Mouse (Mus musculus) heart, embryonic 16.5 days (tissue): Measurements from ENCODE around the gene Ephb2. TPM values are rescaled to one million over a fixed set of nuclear protein-coding genes. Genes with fewer than 3 reads are reported as not detected.
A peak's percentile ranks its signal among the peaks of the same experiment; 100 is the strongest.

ENCODE experiments used
- ATAC-seq: fragments of 200-750 bp; cut with Nextera tagmentation; replicated peaks from 2 replicates; pipeline ENCODE4 v1.8.0; 2017; ENCODE audit warnings: moderate number of reproducible peaks; ENCODE audit not compliant: insufficient read depth, low FRiP score; ENCODE audit errors: extremely low read depth
- H3K27ac ChIP-seq: fragments of 300-500 bp; sonication (generic); 2 replicates; pipeline ENCODE4 v1.5.1; 2014; ENCODE audit warnings: mild to moderate bottlenecking, low read length, control low read depth, moderate library complexity
- H3K27me3 ChIP-seq: fragments of 300-500 bp; sonication (generic); 2 replicates; pipeline ENCODE4 v1.6.1; 2014; ENCODE audit warnings: low read length, mixed read lengths; ENCODE audit not compliant: control insufficient read depth, insufficient read depth
- H3K36me3 ChIP-seq: fragments of 300-500 bp; sonication (generic); 2 replicates; pipeline ENCODE4 v1.6.1; 2014; ENCODE audit not compliant: control insufficient read depth, insufficient read depth
- H3K4me1 ChIP-seq: fragments of 300-500 bp; sonication (generic); 2 replicates; pipeline ENCODE4 v1.6.1; 2014; ENCODE audit warnings: low read length, mixed read lengths; ENCODE audit not compliant: control insufficient read depth, insufficient read depth
- H3K4me2 ChIP-seq: fragments of 300-500 bp; sonication (generic); 2 replicates; pipeline ENCODE4 v1.6.1; 2014; ENCODE audit warnings: low read depth, mild to moderate bottlenecking, control low read depth, low read length
- H3K4me3 ChIP-seq: fragments of 300-500 bp; sonication (generic); 2 replicates; pipeline ENCODE4 v1.5.1; 2014; ENCODE audit warnings: mild to moderate bottlenecking, control low read depth, low read length
- H3K9ac ChIP-seq: fragments of 300-500 bp; sonication (generic); 2 replicates; pipeline ENCODE4 v1.6.1; 2014; ENCODE audit warnings: low read length, control low read depth
- H3K9me3 ChIP-seq: fragments of 300-500 bp; sonication (generic); replicated peaks from 2 replicates; pipeline ENCODE4 v1.6.1; 2016; ENCODE audit warnings: low read length; ENCODE audit not compliant: control insufficient read depth
- WGBS: fragments of 180-500 bp; shearing (Covaris S2); extraction: QIAGEN DNeasy Blood & Tissue Kit; methylation state at CpG from one replicate; pipeline ENCODE4 v1.1.7; 2014; 5-methylcytosine and 5-hydroxymethylcytosine counted together
- polyA plus RNA-seq: library from polyadenylated mRNA; unstranded; fragments of >200 nt; fragmentation: Nextera tagmentation; extraction: Ambion mirVana; gene quantifications from 2 replicates; pipeline ENCODE4 v1.2.1, GENCODE M21; 2015

Gene Ephb2
- polyA plus RNA-seq, 1 experiment from 2014 or later: 0.70 TPM

DNA sequence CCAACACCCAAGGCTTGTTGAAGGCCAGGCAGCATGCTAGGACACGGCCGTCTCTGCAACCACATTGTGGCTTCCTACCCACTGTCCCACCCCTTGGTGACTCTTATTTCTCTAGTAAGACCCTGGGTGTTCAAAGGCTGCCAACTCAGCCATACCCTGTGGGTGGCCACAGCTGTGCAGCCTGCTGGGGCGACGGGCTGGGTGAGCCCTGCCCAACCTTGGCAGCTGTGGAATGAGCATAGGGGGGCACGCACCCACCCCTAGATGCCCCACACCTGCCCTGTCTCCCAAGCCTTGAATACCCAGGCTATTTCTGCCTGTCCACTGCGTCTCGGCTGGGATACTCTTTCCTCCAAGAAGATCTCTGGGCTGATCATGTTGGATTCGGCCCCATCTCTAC is 81.5 kb downstream of the Ephb2 start:
- no peaks in the 10 kb centered on the region for H3K9me3 ChIP-seq
- no peak for ATAC-seq
- H3K27ac ChIP-seq: no peak overlapping the region
- H3K27me3 ChIP-seq: peaks cover 22% of the 10 kb centered on the region
- H3K4me3 ChIP-seq: no peak overlapping the region
- no peaks in the 10 kb centered on the region for H3K36me3 ChIP-seq
- H3K4me2 ChIP-seq: no peak overlapping the region
- no peak overlapping the region for H3K9ac ChIP-seq
- H3K4me1 ChIP-seq: peaks cover 17% of the 10 kb centered on the region
- WGBS: 84% methylated on average over 8 of the region's 8 CpGs

DNA sequence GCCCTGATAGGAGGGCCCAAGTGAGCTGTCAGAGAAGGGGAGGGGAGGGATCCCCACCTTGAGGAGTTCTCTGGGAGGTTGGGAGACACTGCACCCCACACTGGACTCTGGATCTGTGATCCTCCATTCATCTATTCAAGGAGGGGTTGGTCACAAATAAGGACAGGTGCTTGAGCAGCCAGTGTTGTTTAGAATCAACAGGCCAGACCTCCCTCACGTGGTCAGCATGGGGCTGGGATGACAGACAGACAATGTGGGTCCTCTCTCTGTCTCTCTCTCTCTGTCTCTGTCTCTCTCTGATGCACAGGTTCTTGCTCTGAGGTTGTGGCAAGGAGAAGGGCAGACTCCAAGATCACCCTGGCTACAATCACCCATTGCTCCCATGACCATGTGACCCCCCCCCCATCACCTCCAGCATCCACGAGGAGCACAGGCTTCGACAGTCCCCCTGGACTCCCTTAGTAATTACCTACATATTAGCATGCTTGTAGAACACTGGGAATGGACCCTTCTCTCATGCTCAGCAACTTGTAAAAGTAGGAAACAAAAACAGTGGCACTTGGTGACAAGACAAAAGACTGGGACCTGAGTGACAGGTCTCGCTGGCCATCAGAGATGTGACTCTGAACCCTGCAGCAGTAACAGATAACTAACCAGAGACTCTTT is 84.3 kb downstream of the Ephb2 start:
- no peaks in the 10 kb centered on the region for H3K9me3 ChIP-seq
- no peaks in the 10 kb centered on the region for H3K36me3 ChIP-seq
- peaks cover 22% of the 10 kb centered on the region for H3K27me3 ChIP-seq
- H3K4me2 ChIP-seq: no peak overlapping the region
- H3K27ac ChIP-seq: no peak overlapping the region
- no peak overlapping the region for H3K9ac ChIP-seq
- WGBS: 53% methylated on average over 4 of the region's 4 CpGs
- H3K4me3 ChIP-seq: no peak overlapping the region
- H3K4me1 ChIP-seq: peaks cover 17% of the 10 kb centered on the region
- ATAC-seq: no peak

DNA sequence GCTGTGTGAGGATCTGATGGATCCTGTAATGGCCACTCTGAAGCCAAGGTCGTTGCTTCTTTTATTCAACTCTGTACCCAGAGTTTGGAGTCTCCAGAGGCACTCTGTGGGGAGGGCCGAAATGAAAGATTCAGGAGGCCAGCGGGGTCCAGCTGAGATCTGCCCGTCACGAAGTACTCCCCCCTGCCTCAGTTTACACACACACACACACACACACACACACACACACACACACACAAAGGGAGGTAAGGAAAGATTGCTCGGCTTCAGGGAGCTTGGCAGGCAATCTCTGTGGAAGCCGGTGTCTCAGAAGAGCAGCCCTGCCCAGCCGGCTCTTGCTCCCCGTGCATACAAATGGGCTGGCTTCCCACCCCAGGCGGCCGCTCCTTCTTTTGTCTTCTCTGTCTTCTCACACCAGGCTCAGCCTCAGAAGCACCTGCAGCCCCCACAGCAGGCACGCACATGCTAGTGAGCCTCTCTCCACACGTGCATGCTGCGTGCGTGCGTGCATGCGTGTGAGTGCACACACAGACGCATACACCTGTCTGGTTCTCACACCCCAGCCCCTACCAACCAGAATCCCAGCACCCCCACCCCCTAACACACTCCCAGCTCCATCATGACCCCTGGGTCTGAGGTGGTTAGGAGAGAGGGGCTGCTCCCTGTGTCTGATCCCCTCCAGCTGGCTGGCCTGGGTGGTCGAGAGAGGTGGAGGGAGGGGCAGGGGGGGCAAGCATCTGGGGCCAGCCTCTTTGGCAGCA is 85.0 kb downstream of the Ephb2 start:
- H3K27me3 ChIP-seq: peaks cover 22% of the 10 kb centered on the region
- no peak overlapping the region for H3K4me2 ChIP-seq
- H3K9ac ChIP-seq: no peak overlapping the region
- WGBS: 33% methylated on average over 19 of the region's 19 CpGs
- H3K4me3 ChIP-seq: no peak overlapping the region
- peaks cover 17% of the 10 kb centered on the region for H3K4me1 ChIP-seq
- H3K36me3 ChIP-seq: no peaks in the 10 kb centered on the region
- ATAC-seq: no peak
- no peaks in the 10 kb centered on the region for H3K9me3 ChIP-seq
- H3K27ac ChIP-seq: no peak overlapping the region

DNA sequence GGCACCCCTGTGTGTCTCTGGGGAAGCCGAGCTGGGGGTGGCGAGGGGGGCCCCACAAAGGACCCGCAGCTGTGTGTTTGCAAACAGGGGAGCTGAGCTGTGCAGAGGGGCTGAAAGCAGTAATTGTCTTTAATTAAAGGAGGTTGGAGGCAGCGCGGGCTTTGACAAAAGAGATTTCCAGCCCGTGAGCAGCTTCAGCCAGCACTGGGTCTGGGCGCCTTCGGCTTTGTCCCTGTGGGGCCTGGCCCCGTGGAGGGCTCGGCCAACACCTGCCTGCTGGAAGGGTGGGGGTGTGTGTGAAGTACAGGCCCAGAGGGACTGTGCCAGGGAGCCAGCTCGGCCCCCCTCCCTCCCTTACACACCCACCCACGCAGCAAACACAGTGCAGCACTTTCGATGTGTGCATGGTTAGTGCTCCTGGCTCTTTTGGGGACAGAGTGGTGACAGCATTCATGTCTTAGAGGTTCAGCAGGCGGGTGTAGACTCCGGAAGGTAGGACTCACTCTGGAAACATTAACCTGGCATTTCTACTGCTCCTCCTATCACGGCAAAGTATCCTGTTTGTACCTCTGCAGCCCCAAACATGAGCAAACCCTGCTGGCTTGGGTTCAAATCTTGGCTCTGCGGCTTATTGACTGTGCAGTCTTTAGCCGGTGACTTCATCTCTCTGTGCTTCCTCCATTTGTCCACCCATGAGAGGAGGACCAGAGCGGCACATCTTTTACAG is 85.8 kb downstream of the Ephb2 start:
- Histone ChIP-seq H3K9ac (no peak overlapping the region), H3K27ac (no peak overlapping the region; the same call in 1 of the 2 replicates), H3K4me3 (no peak overlapping the region), H3K4me1 (peaks cover 10% of the 10 kb centered on the region), H3K4me2 (no peak overlapping the region), H3K27me3 (peaks cover 22% of the 10 kb centered on the region), H3K9me3 (no peaks in the 10 kb centered on the region), H3K36me3 (no peaks in the 10 kb centered on the region)
- ATAC-seq: 0 out of 2 replicates have a peak, but pooled peaks have one; percentile 14
- 41% methylated on average over 19 of the region's 19 CpGs for WGBS

DNA sequence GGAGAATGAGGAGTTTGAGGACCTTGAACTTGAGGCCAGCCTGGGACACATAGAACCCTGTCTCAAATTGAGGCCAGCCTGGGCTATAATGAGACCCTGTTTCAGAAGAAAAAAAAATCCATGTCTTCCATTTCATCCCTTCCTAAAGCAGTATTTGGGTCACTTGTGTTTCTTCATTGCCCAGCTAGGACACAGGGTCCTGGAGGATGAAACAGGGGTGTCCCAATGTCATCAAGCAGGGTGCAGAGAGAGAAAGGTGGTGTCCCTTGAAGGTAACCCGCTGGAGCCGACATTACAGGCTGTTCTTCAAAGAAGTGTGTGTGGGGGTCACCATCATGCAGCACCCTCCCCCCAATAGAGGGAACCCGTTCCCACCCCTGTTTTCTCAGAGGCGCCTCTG is 86.4 kb downstream of the Ephb2 start:
- ATAC-seq: no peak
- Histone ChIP-seq H3K9me3 (no peaks in the 10 kb centered on the region), H3K27me3 (peaks cover 19% of the 10 kb centered on the region), H3K9ac (no peak overlapping the region), H3K4me3 (no peak overlapping the region), H3K27ac (no peak overlapping the region; the same call in 1 of the 2 replicates), H3K36me3 (no peaks in the 10 kb centered on the region), H3K4me1 (peaks cover 10% of the 10 kb centered on the region), H3K4me2 (no peak overlapping the region)
- 68% methylated on average over 4 of the region's 4 CpGs for WGBS

DNA sequence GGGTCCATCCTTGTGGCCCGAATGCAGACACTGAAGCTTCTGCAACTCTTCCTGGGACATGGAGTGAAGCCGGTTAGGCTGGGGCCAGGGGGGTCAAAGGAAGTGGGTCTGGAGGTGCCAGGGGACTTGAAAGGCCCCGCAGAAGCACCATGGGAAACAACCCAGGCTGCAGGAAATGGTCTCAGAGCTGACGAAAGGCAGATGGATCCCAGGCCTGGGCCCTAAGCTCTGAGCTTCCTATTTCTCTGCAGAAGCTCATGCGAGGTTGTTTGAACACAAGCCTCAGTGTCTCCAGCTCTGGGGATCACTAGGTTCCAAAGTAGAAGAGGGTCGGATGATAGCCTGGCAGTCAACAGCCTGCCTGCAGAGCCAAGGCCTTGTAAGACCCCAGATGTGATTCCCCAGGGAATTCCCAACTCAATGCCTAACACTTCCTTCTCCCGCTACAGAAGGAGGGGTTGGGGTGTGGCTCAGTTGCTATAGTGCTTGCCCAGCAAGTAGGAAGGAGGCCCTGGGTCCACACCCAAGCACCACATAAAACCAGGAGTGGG is 86.9 kb downstream of the Ephb2 start:
- Histone ChIP-seq H3K9ac (no peak overlapping the region), H3K9me3 (no peaks in the 10 kb centered on the region), H3K27ac (peak overlapping the region; percentile 48; the same call in 1 of the 2 replicates), H3K36me3 (no peaks in the 10 kb centered on the region), H3K4me1 (peaks cover 10% of the 10 kb centered on the region), H3K4me3 (no peak overlapping the region), H3K4me2 (no peak overlapping the region), H3K27me3 (peaks cover 15% of the 10 kb centered on the region)
- ATAC-seq: peak; percentile 15; the same call in 1 of the 2 replicates
- WGBS: 31% methylated on average over 7 of the region's 7 CpGs

DNA sequence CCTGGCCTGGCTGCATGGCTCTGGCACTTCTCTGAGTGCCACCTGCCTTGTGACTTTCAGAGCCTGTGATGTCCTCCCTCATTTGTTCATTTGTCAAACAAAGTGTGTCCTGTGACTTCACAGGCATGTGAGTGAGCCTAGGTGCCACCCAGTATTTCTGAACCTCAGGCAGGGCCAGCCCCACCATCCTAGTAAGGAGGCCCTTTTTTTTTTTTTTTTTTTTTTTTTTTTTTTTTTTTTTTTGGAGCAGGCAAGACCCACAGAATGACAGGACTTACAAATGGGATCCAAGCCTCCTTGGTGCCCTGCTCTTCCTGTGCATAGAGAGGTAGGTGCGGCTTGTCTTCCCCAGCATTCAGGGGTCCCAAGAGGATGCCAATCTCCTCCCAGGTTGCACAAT is 89.3 kb downstream of the Ephb2 start:
- no peaks in the 10 kb centered on the region for H3K9me3 ChIP-seq
- no peak overlapping the region for H3K4me2 ChIP-seq
- H3K27ac ChIP-seq: no peak overlapping the region
- H3K4me3 ChIP-seq: no peak overlapping the region
- no peaks in the 10 kb centered on the region for H3K36me3 ChIP-seq
- H3K4me1 ChIP-seq: peaks cover 22% of the 10 kb centered on the region
- WGBS: 75% methylated on average over 1 of the region's 1 CpGs
- H3K27me3 ChIP-seq: peaks cover 5% of the 10 kb centered on the region; the same call in 1 of the 2 replicates
- no peak for ATAC-seq
- H3K9ac ChIP-seq: no peak overlapping the region

DNA sequence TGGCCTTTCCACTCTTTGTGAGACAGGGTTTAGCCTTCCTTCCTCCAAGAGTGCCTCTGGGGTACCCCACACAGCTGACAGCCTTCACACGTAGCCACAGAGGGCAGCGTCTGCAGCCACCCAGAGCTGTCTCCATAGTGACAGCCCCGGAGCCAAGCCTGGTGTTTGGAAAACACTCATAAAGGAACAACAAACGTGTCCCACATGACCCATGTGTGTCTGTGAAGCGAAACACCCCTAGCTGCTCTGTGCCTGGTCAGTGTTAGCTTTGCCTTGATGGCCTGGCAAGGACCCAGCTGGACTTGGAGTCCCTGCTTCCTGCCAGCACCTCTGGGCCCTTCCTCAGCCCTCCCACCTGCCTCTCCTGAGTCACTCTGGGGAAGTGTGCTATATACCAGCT is 93.1 kb downstream of the Ephb2 start:
- Histone ChIP-seq H3K9me3 (no peaks in the 10 kb centered on the region), H3K27me3 (no peaks in the 10 kb centered on the region; the same call in 1 of the 2 replicates), H3K36me3 (no peaks in the 10 kb centered on the region), H3K4me2 (no peak overlapping the region), H3K9ac (peak overlapping the region; percentile 4; the same call in 1 of the 2 replicates), H3K4me3 (no peak overlapping the region), H3K4me1 (peaks cover 25% of the 10 kb centered on the region), H3K27ac (peak overlapping the region; percentile 64)
- 11% methylated on average over 5 of the region's 5 CpGs for WGBS
- peak; percentile 80 for ATAC-seq
